Mouse (Mus musculus) heart, adult 9 months (tissue): ENCODE measurements around the gene Tomm40l.

ENCODE experiments used
- DNase-seq, 2 experiments: peaks; one replicate each; pipeline ENCODE4 v3.0.0; 2022; ENCODE audit warnings: low spot score in 2 of 2

Tomm40l gene

DNA sequence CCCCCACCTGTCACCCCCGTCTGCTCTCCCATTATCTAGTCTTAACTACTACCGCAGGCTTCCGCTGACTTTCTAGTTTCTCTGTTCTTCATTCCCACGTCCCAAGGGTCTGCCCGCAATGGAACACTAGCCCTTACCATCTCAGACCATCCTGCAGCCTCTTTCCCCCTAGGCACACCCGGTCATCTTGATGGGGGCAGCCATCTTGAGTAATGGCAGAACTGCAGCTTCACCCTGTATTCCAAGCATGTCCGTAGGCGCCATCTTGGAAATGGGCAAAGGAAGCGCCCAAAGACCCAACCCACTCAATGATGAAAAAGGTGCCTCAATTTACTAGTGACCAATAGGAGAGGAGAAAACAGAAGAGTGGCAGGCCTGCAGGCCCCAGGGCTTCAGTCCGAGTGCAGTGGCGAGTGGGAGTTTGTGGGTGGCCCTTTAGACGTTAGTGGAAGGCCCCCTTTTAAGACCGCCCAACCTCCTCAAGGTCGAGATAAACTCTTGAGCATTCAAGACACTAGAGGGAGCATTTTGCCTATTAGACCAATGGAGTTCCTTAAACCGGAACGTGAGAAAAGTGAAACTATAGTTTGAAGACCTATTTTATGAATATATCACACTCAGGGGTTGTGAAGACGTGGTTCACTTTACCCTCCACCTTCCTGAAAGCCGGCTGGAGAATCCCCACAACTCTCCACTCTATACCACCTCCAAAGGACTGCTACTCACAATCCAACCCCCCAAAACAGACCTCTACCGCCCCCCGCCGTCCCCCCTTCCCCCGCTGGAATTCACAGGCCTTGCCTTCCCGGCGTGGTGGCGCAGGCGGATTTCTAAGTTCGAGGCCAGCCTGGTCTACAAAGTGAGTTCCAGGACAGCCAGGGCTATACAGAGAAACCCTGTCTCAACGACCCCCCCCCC, at the start of gene Tomm40l:
Gene Tomm40l, minus strand, starts transcription at position 277 of the 918 bp plus-strand sequence.
- DNase-seq: peak; percentile 99 to 100

DNA sequence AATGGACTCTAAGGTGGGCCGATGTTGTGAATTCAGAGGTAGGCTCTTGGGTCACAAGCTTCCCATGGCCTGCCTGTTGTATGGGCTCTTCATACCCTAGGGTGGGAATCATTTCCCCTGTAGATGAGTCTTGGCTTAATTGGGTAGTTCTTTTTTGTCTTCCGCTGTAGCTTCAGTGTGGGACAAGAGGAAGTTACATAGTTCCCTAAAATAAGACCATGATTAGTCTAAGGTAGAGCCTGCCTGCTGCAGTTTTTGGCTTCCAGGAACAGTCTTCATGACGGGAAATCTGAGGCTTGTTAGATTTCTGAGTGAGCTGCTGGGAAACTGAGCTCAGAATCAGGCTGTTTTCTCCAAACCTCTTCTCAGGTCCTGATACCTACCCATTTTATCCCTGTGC, 49.8 kb upstream of the Tomm40l start:
- DNase-seq: no peak

DNA sequence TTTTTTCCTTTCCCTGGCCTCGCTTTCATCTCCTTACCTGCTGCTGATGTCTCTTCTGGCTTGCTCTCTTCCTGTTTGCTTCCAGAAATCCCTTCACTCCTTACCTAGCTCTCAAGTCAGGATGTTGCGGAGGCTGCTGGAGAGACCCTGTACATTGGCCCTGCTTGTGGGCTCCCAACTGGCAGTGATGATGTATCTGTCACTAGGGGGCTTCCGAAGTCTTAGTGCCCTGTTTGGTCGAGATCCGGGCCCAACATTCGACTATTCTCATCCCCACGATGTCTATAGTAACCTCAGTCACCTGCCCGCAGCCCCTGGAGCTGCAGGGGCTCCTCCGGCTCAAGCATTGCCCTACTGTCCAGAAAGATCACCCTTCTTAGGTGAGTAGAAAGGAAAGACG, 49.3 kb upstream of the Tomm40l start:
- no peak for DNase-seq

DNA sequence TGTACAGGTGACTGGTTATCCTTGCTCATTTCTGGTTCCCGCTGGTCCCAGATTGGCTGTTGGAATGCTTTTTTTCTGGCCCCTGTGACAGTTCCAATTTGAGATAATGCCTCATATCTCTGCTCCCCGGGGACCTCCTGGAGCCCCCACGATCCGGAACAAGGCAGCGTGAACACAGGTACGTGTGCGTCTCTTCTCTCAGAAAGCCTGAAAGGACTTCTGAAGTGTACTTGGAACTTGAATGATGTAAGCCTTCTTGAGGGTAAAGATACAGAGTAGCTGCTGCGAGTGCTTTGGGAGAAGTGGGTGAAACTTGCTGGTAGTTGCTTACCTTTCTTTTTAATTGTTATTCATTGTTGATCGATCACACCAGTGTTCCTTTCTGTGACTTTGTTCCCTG, 48.9 kb upstream of the Tomm40l start:
- no peak for DNase-seq

DNA sequence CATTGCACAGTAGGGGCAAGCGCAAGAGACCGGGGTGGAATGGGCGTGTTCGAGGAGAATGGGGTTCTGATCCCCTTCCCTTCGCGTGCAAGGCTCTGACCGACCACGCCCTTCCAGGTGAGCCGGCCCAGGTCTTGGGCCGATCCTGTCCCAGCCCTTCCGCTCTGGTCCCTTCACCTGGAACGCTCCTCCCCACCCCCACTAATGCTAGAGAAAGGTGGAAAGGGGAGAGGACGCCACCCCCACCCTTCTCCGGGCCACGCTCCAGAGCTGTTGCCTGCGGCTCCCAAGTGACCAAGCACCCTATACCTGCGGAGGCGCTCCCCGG, 48.2 kb upstream of the Tomm40l start:
- no peak for DNase-seq

DNA sequence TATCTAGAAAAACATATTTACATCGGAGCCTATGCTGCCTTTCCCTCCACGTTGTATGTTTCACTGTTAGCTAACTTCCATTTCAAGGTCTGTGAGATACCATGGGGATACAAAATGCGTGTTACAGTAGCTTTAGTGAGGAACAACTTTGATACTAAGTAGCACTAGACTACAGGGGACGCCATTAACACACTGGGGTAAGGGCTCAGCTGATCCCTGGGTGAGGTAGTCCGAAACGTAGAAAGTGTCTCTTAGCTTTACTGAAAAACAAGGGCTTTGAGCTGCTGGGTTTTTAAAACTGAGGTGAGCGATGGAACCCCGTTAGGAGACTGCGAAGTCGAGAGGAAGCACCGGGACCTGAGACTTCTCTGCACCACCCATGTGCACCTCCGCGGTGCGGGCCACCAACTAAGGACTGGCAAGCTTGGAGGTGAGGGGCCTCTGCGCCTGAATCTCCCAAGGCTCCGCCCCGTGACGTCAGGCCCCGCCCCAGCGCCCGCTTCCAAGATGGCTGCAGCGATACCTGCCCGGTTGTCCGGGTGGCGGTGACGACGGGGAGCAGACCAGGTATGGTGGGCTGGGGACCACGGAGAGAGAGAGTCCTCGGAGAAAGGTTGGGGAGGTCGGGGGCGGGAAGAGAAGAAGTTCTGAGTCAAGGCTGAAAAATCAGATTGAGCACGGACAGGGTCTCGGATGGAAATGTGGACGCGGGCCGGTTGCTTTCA, 47.7 kb upstream of the Tomm40l start, which contains the start of gene B4galt3:
Gene B4galt3, plus strand, starts transcription at position 481 of the 725 bp plus-strand sequence.
- peak; percentile 92 to 95 for DNase-seq

DNA sequence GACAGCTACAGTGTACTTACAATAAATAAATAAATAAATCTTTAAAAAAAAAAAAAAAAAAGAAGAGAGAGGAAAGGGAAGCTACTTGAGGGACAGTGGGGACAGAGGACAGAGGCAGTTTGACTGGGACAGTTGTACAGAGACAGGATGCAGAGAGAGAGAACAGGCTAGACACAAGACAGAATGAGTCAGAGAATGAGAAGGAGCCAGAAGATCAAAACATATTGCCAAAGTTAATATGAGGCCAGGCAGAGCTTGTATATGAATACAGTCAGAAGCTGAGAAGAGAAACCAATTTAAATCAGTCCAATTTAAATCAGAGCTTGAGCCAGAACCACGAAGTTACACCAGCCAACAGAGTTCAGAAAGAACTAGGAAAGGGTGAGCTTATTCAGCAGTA, 46.0 kb upstream of the Tomm40l start:
- DNase-seq: no peak

DNA sequence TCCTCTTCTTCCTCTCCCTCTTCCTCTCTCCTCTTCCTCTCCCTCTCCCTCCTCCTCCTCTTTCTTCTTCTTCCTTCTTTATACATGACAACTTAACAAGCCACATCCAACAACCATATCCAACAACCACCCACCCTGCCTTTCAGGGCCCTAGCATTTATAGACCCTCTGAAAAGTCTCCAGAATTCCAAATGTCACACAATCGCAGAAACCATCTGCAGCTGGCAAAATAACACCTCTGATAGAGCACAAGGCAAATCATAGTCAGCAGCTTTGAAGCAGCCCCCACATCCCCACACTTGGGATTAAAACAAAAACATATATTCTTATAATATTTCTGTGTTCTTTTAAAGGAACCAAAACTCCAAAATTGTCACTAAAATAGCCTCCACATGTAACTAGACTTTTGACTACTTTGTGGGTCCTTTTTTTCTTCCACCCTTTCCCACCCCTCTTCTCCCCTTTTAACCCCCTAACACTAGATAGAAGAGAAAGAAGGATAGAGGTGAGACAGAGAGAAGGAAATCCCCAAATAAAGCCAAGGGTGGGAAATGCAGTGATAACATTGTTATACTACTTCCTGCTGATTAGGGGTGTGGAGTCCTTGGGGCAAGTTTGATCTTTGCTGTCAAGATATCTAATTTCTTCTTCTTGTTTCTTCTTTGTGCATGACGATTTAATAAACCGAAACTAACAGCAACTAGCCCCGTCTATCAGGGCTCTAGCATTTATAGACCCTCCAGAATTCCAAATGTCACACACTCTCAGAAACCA, 43.8 kb upstream of the Tomm40l start:
- no peak for DNase-seq

DNA sequence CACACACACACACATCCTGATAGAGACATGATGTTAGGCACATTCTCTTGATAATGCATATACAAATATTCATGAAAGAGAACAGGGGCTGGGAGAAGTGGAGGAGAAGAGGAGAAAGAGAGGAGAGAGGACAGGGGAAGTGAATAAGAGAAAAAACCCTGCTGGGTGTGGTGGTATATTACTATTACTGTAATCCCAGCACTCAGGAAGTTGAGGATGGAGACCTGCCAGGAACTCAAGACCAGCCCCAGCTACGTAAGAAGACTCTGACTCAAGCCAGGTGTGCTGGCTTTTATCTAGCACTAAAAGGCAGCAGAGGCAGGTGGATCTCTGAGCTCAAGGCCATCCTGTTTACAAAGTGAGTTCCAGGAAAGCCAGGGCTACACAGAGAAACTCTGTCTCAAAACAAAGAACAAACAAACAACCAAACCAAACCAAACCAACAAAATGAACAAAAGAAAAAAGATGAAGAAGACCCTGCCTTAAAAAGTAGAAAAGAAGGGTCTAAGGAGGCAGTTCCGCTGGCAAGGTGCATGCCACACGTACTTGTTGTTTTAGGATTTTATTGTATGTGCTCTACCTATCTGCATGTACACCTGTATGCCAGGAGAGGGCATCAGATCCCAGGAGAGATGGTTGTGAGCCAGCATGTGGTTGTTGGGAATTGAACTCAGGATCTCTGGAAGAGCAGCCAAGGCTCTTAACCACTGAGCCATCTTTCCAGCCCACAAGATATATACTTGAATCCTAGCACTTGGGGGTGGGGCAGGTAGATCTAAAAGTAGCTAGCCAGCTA, 41.5 kb upstream of the Tomm40l start:
- no peak for DNase-seq

DNA sequence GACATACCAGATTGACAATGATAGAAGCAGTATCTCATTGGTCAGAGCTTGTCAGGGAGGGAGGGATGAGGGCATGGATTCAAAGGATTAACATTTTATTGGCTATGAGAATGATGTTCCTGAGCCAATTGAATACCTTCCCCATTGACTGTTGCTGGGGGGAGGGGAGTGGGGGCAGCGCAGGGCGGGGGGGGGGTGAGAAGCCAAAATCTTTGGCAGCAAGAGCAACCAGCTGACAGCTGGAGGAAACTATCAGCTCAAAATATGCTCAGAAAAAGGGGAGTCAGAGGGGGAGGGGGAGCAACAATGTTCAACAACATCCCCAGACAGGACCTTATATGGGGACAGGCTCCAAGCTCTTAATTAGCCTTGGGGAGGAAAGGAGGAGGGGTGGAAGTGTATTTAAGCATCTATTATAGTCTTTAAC, 40.9 kb upstream of the Tomm40l start:
- peak; percentile 66 to 73 for DNase-seq

DNA sequence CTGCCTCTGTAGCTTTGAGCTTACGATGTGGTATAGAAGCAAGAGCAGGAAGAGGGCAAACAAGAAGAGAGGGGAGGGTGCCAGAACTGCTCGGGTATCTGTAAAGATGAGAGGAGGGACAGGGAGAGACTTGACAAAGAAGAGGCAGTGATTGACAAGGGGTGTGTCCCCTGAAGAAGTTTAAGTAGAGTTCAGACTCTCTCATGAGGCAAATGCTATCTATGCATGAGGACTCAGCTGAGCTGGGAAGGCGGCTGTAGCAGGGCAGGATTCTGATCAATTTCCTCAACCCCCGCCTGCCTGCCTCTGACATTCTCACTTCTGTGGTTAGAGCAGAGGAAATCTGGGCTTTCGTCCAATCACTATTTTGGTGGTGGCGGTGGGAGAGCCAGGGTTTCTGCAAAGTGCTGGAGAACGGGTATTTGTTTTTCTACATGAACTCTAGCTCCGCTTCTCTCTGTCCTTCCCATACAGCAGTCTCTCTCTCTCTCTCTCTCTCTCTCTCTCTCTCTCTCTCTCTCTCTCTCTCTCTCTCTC, 40.3 kb upstream of the Tomm40l start:
- DNase-seq: peak; percentile 83 to 84

DNA sequence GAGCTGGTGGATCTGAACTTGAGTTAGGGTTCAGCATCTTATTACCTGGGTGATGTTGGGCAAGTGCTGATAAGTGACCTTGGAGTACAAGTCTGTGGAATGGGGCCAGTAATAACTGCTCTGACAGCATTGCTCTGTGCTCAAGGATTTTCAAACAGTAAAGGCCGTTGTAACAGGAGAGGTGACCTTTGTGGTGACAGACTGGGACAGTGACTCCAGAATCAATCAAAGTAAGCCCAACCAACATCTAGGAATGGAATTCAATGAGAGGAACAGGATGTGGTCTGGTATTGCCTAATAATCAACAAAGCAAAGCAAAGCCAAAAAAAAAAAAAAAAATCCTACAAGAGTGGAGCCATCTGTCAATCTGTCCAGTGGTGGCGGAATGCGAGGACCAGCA, 38.0 kb upstream of the Tomm40l start:
- DNase-seq: no peak

DNA sequence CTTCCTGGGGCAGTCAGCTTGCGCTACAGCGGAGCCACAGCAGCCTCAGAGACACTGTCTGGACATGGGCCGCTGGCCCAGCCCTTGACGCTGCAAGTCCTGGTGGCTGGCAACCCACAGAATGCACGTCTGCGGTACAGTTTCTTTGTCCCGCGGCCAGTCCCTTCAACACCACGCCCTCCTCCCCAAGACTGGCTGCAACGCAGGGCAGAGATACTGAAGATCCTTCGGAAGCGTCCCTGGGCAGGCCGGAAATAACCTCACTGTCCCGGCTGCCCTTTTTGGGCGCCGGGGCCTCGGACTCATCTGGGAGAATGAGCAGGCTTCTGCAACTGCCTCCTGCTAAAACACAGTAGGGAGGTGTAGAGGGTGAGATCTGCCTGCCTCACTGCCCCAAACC, 36.6 kb upstream of the Tomm40l start:
- no peak for DNase-seq

DNA sequence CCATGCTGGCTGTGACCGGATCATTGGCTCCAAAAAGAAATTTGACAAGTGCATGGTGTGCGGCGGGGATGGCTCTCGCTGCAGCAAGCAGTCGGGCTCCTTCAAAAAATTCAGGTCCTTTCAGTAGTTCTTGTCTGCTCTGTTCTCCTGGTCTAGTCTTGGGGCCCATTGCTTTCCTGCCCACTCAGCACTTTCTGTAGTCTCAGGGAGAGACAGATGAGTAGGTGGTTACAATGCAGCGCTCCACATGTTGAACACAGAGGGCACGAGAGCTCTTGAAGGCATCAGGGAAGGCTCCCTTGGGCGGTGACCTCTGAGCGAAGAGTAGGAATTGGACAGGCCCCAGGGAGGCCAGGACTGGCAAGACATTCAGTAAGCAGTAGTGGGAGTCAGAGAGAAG, 35.5 kb upstream of the Tomm40l start:
- DNase-seq: no peak

DNA sequence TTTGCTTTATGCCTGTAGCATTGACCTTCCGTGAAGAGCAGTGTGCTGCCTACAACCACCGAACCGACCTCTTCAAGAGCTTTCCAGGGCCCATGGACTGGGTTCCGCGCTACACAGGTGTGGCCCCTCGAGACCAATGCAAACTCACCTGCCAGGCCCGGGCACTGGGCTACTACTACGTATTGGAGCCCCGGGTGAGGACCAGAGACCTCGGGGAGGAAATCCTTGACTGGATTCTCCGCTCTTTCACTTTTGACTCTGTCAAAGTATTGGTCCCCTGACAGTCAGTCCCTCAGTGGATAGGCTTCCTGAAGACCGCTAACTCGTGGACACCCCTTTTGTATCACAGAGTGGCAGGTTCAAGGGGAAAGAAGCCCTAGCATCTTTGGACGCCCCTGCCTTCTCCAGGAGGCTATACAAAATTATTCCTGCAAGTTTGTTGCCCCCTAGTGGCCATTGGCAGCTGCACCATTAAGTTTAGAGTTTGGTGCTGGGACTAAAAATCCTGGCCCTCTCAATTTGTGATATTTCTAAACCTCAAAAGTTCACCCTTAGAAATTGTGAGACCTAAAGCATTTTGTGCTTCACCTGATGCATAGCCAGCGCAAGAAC, 34.7 kb upstream of the Tomm40l start:
- peak in 1 of 2 experiments; percentile 62 for DNase-seq

DNA sequence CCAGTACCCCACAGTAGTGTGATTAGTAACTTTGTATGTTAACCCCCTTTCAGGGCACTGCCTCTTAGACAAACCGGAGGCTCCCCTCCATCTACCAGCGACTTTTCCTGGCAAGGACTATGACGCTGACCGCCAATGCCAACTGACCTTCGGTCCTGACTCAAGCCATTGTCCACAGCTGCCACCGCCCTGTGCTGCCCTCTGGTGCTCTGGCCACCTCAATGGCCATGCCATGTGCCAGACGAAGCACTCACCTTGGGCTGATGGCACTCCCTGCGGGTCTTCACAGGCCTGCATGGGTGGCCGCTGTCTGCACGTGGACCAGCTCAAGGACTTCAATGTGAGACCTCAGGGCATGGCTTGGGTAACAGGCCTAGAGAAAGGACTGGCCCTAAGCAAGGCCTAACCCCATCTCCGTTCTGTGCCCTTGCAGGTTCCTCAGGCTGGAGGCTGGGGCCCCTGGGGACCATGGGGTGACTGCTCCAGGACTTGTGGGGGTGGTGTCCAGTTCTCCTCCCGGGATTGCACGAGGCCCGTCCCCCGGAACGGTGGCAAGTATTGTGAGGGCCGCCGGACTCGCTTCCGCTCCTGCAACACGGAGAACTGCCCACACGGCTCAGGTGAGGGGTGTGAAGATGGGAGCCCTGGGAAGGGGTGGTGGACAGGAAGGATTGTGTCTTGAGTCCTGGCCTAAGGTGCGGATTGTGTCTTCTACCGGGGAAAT, 33.9 kb upstream of the Tomm40l start:
- DNase-seq: no peak

DNA sequence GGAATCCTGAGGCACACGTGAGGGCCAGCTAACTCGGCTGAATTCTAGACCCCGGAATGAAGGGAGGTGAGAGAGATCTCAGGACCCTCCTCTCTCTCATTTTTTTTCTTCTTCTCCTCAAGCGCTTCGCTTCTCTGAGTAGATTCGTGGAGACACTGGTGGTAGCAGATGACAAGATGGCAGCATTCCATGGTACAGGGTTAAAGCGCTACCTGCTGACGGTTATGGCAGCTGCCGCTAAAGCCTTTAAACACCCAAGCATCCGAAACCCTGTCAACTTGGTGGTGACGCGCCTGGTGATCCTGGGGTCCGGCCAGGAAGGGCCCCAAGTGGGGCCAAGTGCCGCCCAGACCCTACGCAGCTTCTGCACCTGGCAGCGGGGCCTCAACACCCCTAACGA, 30.1 kb upstream of the Tomm40l start:
- no peak for DNase-seq

DNA sequence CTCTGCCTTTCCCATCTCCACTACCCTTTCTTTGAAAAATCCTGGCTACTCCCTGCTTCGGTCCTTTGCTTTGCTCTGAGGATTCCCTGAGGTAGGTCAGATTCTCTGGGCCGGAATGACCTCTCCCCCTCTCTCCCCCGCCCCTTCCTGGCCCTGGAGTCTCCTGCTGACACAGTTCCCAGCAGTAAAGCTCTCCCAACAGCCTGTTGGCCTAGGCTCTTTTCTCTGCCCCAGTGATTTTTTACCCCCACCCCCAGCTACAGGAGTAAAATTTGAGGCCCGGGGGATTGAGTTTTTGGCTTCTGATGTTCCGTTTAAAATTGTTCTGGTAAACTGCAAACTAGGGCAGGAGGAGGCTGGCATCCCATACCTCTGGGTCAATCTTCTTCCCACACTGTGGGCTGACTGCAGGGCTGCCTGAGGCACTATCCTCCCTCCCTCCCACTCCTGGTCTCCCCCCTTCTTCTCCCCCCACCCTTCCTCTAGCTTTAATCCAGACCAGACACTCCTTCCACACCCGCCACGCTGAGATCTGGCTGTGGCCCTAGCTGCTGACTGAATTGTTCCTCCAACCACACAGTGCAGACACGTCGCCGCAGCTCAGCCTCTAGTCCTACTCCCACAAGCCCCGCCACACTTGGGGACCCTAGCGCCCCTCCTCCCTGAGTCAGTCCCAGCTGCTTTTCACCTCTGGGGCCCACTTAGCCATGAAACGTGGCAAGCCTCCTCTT, 29.4 kb upstream of the Tomm40l start:
- no peak for DNase-seq
